Mouse (Mus musculus): Measurements from ENCODE around the gene Dhx32.
"Not testable (repeated sequence)": the region's sequence is repeated elsewhere in the genome, so short reads cannot be mapped to it uniquely, and the experiment has no call there.

Gene Dhx32

DNA sequence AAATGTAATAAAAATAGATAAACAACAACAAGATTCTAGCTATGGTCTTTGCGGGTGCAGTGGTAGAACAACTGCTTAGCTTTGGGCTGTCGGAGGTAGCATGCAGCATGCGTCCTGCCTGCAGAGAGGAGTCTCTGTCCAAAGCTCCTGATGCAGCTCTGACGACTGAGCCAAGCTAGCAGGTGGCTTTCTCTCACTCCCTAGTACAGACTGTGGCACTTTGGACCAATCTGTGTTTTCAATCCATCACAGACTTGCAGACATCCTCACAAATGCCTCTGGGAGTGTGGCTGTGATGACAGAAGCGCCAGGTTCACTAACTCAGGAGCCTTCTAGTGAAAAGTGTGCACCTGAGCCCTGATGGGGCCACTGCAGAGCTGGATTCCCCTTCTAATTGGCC lies 53.2 kb downstream of the Dhx32 start:
- DNase-seq (ENCODE audit: low spot score in 2 of 2) = no peak

DNA sequence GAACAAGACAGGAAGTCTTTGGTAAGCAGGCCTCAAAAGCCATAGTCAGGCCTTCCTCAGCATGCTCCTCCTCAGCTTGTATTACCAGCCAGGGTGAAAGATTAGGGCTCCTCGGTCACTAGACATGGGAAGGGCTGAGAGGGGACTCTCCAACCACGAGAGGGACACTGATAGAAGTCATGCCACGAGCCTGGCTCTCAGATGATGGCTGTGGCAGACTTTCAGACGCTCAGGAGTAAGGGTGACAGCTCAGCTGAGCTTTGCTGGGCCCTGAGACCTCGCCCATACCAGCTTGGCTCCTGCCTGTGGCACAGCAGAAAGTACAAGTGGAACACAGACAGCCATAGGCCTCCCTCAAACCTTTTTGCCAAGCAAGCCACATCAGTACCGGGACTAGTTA lies 55.5 kb downstream of the Dhx32 start:
- DNase-seq (ENCODE audit: low spot score in 2 of 2) = no peak

DNA sequence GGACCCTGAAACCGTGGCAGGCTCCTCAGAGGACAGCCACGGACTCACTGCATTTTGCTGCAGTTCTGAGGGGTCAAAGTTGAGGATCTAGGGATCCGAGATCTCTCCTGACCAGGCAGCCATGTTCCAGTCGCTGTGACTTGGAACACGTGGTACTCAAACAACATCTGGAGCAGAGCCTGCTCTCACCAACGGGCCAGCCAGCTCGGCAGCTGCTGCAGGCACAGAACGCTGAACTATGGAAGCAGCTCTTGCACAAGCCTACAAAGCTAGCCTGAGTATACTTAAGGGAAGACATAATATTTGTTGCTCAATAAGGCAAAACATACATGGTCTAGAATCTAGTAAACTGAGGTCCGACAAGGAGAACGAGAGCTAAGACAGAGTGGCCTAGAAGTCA lies 57.0 kb downstream of the Dhx32 start:
- DNase-seq (ENCODE audit: low spot score in 2 of 2) = no peak

DNA sequence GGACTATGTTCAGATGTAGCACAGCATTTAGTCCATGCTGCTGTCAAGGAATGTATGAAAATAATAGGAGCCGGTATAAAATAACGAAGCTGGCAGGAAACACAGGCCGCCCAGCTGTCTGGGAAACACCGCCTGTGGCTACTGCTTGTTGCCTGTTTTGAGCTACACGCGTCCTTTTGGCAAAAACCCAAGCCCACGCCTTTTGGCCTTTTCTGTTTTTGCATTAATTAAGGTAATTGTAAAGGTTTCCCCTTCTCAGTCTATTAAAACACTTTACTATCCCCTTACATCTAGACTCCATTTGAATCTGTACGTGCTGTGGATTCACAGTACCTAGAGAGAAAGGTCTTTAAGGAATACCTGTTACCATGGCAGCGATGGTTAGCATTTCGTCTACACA lies 57.7 kb downstream of the Dhx32 start:
- no peak for DNase-seq (ENCODE audit: low spot score in 2 of 2)

DNA sequence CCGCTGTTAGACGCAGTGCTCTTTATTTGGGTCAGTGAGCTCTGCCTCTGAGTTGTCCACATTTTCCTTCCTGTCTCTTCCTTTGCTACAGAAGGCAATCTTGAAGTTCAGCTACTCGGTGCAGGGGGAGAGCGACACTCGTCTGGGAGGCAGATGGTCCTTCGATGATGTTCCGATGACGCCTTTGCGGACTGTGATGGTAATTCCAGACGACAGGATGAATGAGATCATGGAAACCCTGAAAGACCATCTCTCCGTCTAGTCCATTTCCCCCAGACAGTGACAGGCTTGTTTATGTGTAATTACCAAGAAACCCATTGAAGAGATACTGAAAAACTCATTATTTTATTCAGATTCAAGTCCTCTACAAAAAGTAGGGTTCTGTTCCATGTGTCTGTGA lies 61.9 kb downstream of the Dhx32 start:
- DNase-seq (ENCODE audit: low spot score in 2 of 2) = no peak

DNA sequence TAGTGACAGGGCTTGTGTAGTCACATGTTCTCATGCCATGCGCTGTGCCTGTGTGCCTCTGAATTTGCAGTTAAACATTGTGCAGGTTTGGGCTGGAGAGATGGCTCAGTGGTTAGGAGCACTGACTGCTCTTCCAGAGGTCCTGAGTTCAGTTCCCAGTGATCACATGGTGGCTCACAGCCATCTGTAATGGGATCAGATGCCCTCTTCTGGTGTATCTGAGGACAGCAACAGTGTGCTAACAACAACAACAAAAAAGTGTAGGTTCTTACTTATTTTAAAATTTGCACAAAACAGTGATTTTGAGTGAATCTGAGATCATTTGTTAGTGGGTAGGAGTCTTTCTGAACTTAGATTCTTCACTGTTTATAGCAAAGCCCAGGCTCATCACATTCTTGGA lies 63.9 kb downstream of the Dhx32 start:
- no peak for DNase-seq (ENCODE audit: low spot score in 2 of 2)

DNA sequence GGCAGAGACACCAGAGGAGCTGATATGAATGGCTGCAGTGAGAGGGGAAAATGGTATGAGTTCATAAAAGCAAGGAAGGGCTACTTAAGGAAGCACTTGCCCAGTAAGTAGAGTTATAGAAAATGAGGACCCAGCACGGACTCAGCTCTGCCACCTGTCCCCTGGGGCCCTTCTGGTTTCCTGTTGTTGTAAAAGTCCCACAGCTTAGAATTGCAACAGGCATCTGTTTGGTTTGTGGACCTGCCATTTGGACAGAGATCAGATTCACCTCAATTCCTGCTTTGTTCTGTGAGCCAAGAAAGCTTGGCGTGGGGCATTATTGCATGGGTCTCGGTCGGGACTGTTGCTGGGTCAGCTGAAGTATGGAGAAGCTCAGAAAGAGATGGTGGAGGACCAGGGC lies 67.1 kb downstream of the Dhx32 start:
- no peak for DNase-seq (ENCODE audit: low spot score in 2 of 2)

DNA sequence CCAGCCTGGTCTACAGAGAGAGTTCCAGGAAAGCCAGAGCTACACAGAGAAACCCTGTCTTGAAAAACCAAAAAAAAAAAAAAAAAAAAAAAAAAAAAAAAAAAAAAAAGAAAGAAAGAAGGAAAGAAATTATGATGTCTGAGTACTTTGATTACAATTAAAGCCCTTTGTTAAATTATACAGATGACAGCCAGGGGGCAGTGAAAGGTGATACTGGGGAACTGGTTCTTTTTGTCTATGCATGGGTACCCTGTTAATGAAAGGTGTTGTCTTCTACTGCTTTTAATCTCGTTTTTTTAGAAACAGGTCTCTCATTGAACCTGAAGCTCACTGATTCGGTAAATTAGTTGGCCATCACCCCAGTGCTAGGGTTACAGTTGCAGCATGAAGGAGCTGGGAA lies 75.2 kb downstream of the Dhx32 start:
- no peak for DNase-seq (ENCODE audit: low spot score in 2 of 2)

DNA sequence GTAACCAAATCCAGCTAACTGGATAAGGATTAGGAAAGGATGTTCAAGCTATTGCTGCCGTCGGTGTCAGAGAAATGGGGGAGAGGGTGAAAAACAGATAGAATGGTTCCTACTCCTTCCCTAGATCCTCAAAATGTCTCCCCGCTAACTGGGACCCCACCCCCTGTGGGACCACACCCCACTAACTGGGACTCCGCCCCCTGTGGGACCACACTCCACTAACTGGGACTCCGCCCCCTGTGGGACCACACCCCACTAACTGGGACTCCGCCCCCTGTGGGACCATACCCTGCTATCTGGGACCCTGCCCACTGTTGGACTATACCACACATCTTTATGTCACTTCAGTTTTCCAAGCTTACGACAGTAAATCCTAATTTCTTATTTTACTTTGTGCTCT lies 78.6 kb downstream of the Dhx32 start:
- DNase-seq (ENCODE audit: low spot score in 2 of 2) = no peak

DNA sequence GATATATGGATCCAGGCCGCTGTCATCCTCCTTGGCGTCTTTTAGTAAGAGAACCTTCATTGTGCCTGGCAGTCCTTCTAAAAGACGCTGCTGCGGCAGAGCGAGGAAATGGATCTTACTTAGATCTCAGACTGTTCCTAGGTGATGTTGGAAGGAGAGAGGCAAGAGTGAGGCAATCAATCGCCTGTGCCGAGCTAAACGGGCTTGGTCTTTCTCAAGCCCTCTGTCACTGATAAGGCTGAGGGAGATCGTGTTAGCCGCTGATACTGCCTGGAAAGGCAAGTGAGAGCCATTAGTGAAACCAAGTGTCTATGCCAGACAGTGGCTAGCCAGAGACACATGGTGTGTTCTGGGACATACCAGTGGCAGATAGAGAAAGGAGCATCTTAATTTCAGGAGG lies 80.2 kb downstream of the Dhx32 start:
- no peak for DNase-seq (ENCODE audit: low spot score in 2 of 2)

DNA sequence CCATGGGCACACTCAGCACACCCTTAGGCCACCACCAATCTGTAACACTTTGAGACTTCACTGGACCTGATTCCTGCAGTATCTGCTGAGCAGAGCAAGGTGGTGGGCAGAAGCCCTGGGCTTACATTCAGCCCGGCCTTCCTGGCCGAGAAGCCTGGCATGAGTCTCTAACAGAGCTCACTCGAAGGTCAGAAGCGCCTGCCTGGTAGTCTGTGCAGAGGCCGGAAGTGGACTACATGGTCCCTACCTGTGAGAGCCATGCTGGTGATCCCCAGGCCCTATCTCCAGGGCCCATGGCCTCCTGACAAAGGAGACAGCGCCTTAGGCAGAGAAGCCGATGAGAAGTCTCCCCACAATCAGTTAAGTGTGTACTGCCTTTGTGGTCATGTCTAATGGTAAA lies 81.2 kb downstream of the Dhx32 start:
- no peak for DNase-seq (ENCODE audit: low spot score in 2 of 2)

DNA sequence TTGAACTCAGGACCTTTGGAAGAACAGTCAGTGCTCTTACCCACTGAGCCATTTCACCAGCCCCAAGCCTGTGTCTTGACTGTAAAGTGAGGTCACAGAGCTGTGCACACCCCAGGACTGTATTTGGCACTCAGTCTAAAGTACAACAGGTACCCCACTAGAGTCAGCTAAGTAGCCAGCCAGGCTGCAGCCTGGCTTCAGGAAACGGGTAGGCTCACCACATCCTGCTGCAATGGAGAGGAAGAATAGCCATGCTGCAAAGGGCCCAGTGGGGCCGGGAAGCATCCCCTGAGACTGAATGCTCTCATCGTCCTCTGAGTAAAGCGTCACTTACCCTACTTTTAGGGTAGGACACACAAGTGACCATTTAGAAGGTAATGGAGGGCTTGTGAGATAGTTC lies 82.6 kb downstream of the Dhx32 start:
- DNase-seq (ENCODE audit: low spot score in 2 of 2) = no peak

DNA sequence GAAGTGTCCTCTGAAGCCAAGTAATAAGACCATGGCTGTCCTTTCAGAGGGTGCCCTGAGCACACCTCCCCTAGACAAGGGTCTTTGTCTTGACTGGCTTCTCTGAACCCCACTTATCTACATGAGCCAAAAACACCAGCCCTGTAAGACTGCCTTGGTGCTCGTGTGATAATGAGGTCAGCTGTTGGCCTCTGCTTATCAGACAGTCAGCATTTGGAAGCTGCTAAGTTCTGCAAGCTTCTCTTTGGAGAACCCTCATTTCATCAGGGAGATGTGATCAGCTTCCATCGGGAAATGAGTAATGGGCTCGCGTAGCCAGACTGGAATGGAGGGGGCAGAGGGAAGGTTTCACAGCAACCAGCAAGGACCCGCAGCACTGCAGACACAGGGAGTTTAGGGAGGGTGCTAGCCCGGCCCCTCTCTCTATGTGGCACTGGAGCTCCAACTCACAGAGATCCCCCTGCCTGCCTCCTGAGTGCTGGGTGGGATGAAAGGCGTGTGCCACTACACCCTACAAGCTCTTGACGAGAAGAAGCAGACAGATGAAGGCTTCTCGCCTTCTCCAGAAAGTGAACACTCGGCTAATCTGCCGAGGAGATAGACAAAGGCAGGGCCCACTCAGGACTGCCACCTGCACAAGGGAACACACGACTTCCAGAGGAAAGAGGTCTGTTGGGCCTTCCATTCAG lies 84.4 kb downstream of the Dhx32 start:
- DNase-seq (ENCODE audit: low spot score in 2 of 2) = no peak

DNA sequence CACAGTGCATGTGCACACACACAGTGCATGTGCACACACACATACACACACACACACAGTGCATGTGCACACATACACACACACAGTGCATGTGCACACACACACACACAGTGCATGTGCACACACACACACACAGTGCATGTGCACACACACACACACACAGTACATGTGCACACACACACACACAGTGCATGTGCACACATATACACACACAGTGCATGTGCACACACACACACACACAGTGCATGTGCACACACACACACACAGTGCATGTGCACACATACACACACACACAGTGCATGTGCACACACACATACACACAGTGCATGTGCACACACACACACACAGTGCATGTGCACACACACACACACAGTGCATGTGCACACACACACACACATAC lies 96.9 kb downstream of the Dhx32 start:
- not testable (repeated sequence) for DNase-seq (ENCODE audit: low spot score in 2 of 2)

DNA sequence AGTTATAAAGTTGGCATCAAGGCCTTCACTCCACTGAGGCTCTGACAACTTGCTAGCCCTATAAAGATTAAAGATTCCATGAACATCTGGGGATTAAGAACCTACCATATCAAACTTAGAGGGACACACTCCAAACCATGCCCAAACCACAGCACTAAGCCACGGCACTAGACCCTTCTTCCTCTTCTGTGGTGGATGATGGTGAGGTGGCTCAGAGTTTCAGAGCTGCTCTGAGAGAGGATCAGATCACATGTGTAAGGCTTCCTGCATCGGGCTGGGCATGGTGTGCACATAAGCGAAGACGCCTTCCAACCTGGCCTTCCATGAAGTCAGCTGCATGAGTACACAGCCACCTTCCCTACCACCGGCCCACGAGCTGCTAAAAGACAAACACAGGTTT lies 97.8 kb downstream of the Dhx32 start:
- no peak for DNase-seq (ENCODE audit: low spot score in 2 of 2)

DNA sequence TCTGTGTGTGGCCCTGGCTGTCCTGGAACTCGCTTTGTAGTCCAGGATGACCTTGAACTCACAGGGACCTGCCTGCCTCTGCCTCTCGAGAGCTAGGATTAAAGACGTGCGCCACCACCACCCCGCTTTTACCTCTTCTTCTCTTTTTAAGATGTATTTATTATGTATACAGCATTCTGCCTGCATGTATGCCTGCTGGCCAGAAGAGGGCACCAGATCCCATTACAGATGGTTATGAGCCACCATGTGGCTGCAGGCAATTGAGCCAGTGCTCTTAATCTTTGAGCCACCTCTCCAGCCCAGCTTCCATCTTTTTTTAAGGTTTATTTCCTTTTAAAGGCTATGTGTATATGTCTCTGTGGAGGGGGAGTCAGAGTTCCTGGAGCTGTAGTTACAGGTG lies 98.4 kb downstream of the Dhx32 start:
- no peak for DNase-seq (ENCODE audit: low spot score in 2 of 2)

DNA sequence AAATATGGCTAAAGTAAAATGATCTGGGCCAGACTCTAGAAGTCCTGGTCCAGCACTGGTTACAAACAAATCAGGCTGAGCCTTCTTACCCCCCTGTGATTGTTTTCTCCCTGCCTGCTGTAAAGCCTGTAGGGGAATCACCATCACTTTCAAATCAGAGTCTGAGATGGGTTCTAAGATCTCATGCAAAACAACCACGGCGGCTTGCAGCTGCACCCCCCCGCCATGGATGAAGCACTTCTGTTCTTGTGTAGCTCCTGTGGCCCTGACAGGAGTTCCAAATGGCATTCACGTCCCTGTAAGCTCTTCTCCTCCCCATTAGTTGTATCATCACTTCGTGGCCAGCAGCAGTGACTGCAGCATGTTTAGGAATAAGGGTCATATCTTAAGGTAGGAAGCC lies 98.9 kb downstream of the Dhx32 start:
- DNase-seq (ENCODE audit: low spot score in 2 of 2) = no peak

DNA sequence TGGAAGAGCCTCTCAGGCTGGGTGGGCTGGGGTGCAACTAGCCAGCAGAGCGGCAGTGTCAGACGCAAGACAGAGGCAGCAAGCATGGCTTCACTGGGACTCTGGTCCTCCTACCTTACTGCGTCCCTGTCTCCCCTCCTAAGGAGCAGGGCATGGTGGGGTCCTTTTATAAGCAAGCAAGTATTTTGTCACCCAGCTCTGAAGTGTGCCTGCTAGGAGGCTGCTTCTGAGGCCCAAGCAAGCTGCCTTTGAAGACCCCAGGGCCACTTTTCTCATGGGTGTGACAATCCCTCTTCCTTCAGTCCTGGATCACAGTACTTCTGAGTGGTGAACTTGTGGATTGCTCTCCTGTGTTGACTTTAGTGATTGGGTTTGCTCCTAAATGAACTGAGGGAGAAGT lies 102.6 kb downstream of the Dhx32 start, which contains the start of gene Mmp21:
Mmp21 (minus strand) TSS at position 101 of the 400 bp plus-strand sequence.
- DNase-seq (ENCODE audit: low spot score in 2 of 2) = no peak

DNA sequence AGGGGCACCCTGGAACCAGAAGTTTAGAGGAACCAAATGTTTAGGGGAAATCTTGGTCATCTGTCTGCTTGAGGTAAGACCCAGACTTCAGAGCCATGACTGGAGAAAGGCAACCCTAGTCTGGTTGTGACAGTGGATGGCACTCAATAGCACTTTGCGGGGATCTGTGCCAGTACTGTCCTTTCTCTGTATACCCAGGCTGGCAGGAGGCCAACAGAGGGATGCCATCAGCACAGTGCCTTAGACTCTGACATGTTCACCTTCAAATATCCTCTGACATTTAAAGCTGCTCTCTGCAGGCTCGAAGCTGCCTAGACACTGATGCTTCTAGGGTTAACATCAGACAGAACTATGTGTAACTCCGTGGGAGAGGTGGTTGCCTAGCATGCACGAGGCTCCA lies 103.1 kb downstream of the Dhx32 start:
- DNase-seq (ENCODE audit: low spot score in 2 of 2) = no peak

DNA sequence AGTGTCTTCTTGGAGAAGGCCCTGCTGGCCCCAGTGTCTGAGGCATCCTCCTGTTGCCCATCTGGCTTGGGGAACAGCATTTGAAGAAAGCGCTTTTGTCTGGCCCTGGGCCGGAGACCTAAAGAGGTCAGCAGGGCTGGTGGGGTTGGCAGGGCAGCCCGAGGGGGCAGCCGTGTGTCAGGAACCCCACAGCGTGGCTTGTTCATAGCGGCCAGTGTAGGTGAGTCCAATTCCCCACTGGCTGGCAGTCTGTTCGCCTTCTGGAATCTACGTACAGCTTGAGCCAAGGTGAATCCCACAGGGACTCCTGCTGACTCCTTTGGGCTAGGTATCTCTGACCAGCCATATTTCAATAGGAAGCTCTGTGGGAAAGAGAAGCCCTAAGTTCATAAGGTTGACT lies 103.8 kb downstream of the Dhx32 start:
- no peak for DNase-seq (ENCODE audit: low spot score in 2 of 2)

DNA sequence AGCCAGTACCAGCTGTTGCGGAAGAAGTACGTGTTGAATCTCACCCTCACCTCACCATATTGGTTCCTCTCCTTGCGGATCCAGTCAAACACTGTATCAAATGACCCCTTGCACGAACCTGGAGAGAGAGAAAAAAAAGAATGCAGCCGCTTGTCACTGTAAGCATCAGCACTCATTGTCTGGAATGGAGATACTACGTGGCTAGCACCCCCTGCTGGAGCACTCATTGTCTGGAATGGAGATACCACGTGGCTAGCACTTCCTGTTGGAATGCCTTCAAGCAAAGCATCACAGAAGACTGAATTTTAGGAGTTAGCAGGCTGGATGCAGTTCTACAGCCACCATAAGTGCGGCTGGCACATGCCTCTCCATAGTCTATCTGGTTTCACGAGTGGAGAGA lies 106.5 kb downstream of the Dhx32 start:
- DNase-seq (ENCODE audit: low spot score in 2 of 2) = no peak

Data from urinary bladder, postnatal 4 days (tissue).